Mouse (Mus musculus) liver, embryonic 12.5 days (tissue): Measurements from ENCODE around the gene Pank4. TPM values are rescaled to one million over a fixed set of nuclear protein-coding genes. Genes with fewer than 3 reads are reported as not detected.

Experiments used
- ATAC-seq: fragments of 200-750 bp; cut with Nextera tagmentation; 2 replicates; pipeline ENCODE4 v1.8.0; 2017; ENCODE audit warnings: moderate number of reproducible peaks, mild to moderate bottlenecking, moderate library complexity
- H3K27ac ChIP-seq: fragments of 300-500 bp; sonication (generic); 2 replicates; pipeline ENCODE4 v1.5.1; 2016; ENCODE audit warnings: mild to moderate bottlenecking
- H3K27me3 ChIP-seq: fragments of 300-500 bp; sonication (generic); replicated peaks from 2 replicates; pipeline ENCODE4 v1.6.1; 2016; ENCODE audit warnings: mild to moderate bottlenecking, moderate library complexity
- H3K36me3 ChIP-seq: fragments of 300-500 bp; sonication (generic); 2 replicates; pipeline ENCODE4 v1.6.1; 2016; ENCODE audit warnings: mild to moderate bottlenecking, moderate library complexity
- H3K4me1 ChIP-seq: fragments of 300-500 bp; sonication (generic); 2 replicates; pipeline ENCODE4 v1.6.1; 2016
- H3K4me2 ChIP-seq: fragments of 300-500 bp; sonication (generic); 2 replicates; pipeline ENCODE4 v1.6.1; 2016; ENCODE audit warnings: mild to moderate bottlenecking, moderate library complexity
- H3K4me3 ChIP-seq: fragments of 300-500 bp; sonication (generic); 2 replicates; pipeline ENCODE4 v1.5.1; 2016; ENCODE audit warnings: mild to moderate bottlenecking, moderate library complexity
- H3K9ac ChIP-seq: fragments of 300-500 bp; sonication (generic); 2 replicates; pipeline ENCODE4 v1.6.1; 2016; ENCODE audit warnings: mild to moderate bottlenecking, moderate library complexity
- H3K9me3 ChIP-seq: fragments of 300-500 bp; sonication (generic); replicated peaks from 2 replicates; pipeline ENCODE4 v1.6.1; 2016; ENCODE audit warnings: mild to moderate bottlenecking, moderate library complexity
- WGBS: fragments of 180-500 bp; shearing (Covaris S2); methylation state at CpG from one replicate; pipeline ENCODE4 v1.1.7; 2016; ENCODE audit not compliant: insufficient replicate concordance; 5-methylcytosine and 5-hydroxymethylcytosine counted together
- polyA plus RNA-seq: library from polyadenylated mRNA; unstranded; fragments of >200 nt; fragmentation: Nextera tagmentation; extraction: Ambion mirVana; gene quantifications from 2 replicates; pipeline ENCODE4 v1.2.1, GENCODE M21; 2016

Gene Pank4
- polyA plus RNA-seq, 1 experiment from 2014 or later: 34.0 TPM

- Histone ChIP-seq H3K4me2 (no peak overlapping the region), H3K4me1 (peaks cover 14% of the 10 kb centered on the region; the same call in 1 of the 2 replicates), H3K27me3 (peaks cover 72% of the 10 kb centered on the region), H3K36me3 (no peaks in the 10 kb centered on the region), H3K4me3 (no peak overlapping the region), H3K9me3 (no peaks in the 10 kb centered on the region), H3K9ac (no peak overlapping the region), H3K27ac (no peak overlapping the region)
- WGBS: 2% methylated on average over 10 of the region's 10 CpGs
- no peak for ATAC-seq
Measured at GRCm38 (mm10) chr4:155019336-155019847, 55.5 kb downstream of the Pank4 start.

GRCm38 (mm10) chr4:155020141-155020540, 56.2 kb downstream of the Pank4 start:
- 40% methylated on average over 1 of the region's 1 CpGs for WGBS
- ATAC-seq: no peak
- H3K4me2 ChIP-seq: no peak overlapping the region

GRCm38 (mm10) chr4:155020813-155021212, 56.9 kb downstream of the Pank4 start:
- Histone ChIP-seq H3K36me3 (no peaks in the 10 kb centered on the region), H3K4me1 (peaks cover 12% of the 10 kb centered on the region; the same call in 1 of the 2 replicates), H3K27me3 (peaks cover 67% of the 10 kb centered on the region), H3K4me2 (no peak overlapping the region), H3K9me3 (no peaks in the 10 kb centered on the region), H3K27ac (no peak overlapping the region), H3K9ac (no peak overlapping the region), H3K4me3 (no peak overlapping the region)
- WGBS: 65% methylated on average over 9 of the region's 9 CpGs
- no peak for ATAC-seq

More at GRCm38 (mm10) chr4:155020141-155020540, 56.2 kb downstream of the Pank4 start:
- Histone ChIP-seq H3K9me3 (no peaks in the 10 kb centered on the region), H3K9ac (no peak overlapping the region), H3K27ac (no peak overlapping the region), H3K4me1 (peaks cover 14% of the 10 kb centered on the region; the same call in 1 of the 2 replicates), H3K4me3 (no peak overlapping the region), H3K27me3 (peaks cover 72% of the 10 kb centered on the region), H3K36me3 (no peaks in the 10 kb centered on the region)

DNA sequence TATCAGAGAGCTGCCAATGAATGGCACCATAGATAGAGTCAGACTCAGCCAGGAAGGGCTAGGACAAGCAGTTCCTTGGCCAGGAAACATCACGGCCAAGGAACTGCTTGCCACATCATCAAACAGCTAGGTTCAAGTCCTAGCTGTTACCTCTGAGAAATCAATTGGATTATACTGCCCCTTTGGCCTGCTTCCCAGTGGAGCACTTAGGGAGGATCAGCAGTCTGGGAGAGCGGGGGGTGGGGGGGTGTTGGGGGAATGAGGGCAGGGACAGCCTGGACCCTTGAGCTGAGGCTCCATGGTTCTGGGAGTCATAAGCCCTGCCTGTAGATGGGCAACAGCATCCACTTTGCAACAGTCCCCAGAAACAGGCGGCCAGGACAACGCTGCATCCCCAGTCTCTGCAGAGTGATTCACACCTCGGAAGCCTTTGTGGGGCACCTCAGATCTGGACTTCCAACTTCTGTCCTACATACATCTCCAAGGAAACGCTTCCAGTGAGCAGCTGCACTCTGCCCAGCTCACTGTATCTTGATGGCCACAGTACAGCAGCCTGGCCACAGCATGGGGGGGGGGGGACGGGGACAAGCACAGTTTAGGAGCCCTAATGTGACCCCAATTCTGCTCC, 58.4 kb downstream of the Pank4 start:
- no peak for ATAC-seq
- peaks cover 8% of the 10 kb centered on the region; the same call in 1 of the 2 replicates for H3K4me1 ChIP-seq
- H3K27me3 ChIP-seq: peaks cover 51% of the 10 kb centered on the region
- H3K36me3 ChIP-seq: no peaks in the 10 kb centered on the region
- H3K9me3 ChIP-seq: no peaks in the 10 kb centered on the region
- H3K4me3 ChIP-seq: no peak overlapping the region
- H3K4me2 ChIP-seq: no peak overlapping the region
- H3K9ac ChIP-seq: no peak overlapping the region
- WGBS: 56% methylated on average over 7 of the region's 7 CpGs
- H3K27ac ChIP-seq: no peak overlapping the region

GRCm38 (mm10) chr4:155024170-155025010, 60.5 kb downstream of the Pank4 start:
- no peak overlapping the region for H3K9ac ChIP-seq
- H3K4me3 ChIP-seq: no peak overlapping the region
- ATAC-seq: no peak
- no peak overlapping the region for H3K27ac ChIP-seq
- H3K4me2 ChIP-seq: no peak overlapping the region
- H3K36me3 ChIP-seq: no peaks in the 10 kb centered on the region
- peaks cover 31% of the 10 kb centered on the region for H3K27me3 ChIP-seq
- WGBS: 62% methylated on average over 11 of the region's 11 CpGs
- H3K9me3 ChIP-seq: no peaks in the 10 kb centered on the region
- H3K4me1 ChIP-seq: 0 out of 2 replicates have a peak, but pooled peaks cover under 1% of the 10 kb centered on the region

Other genes with a start within 250 kb of the Pank4 start
- not detected in 2 replicates for gene Ttc34, start 126.7 kb upstream of the Pank4 start, polyA plus RNA-seq
- gene Mmel1, start 94.5 kb upstream of the Pank4 start, polyA plus RNA-seq: 1.7 and 2.5 TPM in 2 replicates
- 10.2 and 11.3 TPM in 2 replicates for gene Fam213b, start 65.0 kb upstream of the Pank4 start, polyA plus RNA-seq
- 62.9 and 65.0 TPM in 2 replicates for gene Tnfrsf14, start 35.6 kb upstream of the Pank4 start, polyA plus RNA-seq
- gene Hes5, start 3.2 kb upstream of the Pank4 start, polyA plus RNA-seq: 0.12 TPM in 1 of 2 replicates, not detected in the other
- 0.24 TPM in 1 of 2 replicates, not detected in the other for gene Plch2, start 92.7 kb downstream of the Pank4 start, polyA plus RNA-seq
- gene Pex10, start 102.9 kb downstream of the Pank4 start, polyA plus RNA-seq: 10.3 TPM in 2 replicates
- 107 and 109 TPM in 2 replicates for gene Rer1, start 122.3 kb downstream of the Pank4 start, polyA plus RNA-seq
- gene Morn1, start 122.5 kb downstream of the Pank4 start, polyA plus RNA-seq: 2.0 and 2.1 TPM in 2 replicates